Mouse (Mus musculus) spleen, adult 12 weeks (tissue): ENCODE measurements around the gene Naaladl2.
"Not testable (repeated sequence)": the region's sequence is repeated elsewhere in the genome, so short reads cannot be mapped to it uniquely, and the experiment has no call there.

Experiments used
- DNase-seq: peaks from one replicate; pipeline ENCODE4 v3.0.0; 2022; ENCODE audit warnings: low spot score

Naaladl2 gene

DNA sequence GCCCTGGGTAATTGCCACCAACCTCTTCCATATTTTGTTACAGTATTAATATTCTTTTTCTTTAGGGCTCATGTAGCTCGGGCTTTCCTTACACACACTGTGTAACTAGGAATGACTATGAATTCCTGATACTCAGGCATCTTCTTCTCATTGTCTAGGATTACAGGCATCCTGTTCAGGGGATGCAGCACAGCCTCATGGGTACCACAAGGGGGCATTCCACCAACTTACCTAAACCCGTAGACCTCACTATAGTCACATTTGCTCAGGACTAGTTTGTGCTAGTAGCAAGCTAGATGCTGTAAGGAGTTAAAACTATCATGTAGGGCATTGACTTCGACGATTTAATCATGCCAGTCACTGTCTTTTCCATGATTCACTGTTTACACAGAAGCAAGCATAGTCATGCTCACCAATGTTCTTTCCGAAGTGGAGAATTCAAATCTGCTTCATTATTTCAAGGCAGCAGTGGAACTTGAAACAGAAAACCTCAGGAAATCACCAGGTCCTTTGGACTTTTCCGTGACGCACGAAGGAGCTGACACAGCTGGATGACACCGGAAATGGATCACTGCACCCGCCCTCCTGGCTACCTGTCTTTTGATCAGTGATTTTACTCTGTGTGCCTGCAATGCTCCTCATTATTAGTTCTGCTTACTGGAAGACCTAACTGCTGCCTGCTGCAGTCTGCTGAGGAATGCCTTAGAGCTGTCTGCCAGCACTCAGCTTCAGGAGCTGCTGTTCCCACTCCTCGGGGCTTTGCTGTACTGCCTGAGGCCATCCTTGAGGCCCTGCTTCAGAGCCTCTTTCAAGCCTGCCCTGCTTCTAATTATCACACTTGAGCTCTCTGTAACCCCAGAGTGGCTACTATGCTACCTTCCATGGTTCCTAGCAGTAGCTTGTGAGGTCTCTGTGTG lies 822.3 kb downstream of the Naaladl2 start:
- no peak for DNase-seq

DNA sequence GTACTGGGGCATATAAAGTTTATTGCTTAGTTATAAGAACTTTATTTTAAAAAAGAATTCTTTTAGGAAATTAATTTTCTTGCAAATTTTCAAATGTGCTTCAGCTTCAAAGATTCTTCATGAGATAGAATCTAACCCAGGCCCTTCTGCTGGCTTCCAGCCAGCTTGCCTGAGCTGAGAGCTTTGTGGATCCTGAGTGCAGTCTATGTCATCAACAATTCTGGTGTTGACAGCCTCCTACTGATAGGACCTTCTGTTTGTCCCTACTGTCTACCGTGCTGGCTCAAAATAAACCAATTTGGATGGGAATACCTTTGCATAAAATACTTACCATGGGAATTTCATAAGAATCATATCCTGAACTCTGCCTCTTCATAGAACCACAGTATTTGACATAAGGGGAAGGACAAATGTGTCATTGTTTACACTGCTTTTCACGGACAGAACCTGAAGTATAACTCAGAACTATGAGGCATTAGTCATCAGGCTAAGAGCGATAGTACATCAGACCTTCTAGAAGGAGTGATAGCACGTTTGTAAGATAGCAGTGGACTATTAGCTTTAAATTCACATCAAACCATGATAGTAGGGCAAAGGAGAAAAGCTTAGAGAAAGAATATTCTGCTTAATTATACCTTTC lies 829.3 kb downstream of the Naaladl2 start:
- no peak for DNase-seq

DNA sequence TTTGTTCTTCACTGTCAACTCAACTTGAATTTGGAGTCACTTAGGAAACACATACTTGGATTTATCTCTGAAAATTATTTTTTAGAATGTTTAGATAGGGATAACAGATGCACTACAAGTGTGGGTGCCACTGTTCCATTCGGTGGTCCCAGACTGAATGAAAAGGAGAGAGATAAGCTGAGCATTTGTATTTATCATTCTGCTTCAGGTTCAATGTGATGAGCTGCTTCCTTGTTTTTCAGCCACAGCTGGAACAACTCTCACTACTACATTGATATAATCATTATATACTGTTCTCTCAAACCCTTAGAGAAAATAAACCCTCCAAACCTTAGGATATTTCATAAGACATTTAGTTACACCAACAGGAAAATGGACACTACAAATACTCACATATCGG lies 918.6 kb downstream of the Naaladl2 start:
- no peak for DNase-seq

DNA sequence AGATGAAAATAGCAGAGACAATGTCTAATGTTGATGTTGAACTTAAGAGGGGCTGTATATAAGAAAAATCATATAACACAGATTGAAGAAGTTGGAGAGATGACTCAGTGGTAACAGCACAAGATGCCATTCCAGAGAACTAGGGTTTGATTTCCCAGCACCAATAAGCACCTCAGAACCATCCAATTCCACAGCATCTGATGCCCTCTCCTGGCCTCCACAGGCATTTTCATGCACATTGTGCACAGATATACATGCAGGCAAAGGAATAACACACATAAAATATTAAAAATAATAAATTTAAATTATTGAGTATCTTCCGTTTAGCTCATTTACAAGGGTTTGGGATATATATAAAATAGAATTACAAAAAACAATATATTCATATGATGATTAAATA lies 926.6 kb downstream of the Naaladl2 start:
- DNase-seq: no peak

DNA sequence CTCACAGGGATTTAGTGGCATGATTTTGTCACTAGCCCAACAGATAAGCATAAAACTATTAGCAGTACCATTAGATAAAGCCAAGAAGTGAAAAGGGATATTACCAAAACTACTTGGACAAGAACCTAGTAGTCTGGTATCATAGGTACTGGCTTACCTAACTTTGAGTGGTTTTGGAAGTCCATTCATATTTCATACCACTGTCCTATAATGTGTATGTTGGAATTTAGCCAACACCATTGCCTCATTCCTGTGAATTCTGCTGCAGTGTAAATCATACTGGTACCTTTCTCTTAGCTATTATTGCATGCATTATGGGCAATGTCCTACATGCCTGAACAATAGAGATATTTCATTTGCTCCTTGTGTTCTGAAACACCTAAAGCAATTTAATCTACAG lies 977.5 kb downstream of the Naaladl2 start:
- no peak for DNase-seq

DNA sequence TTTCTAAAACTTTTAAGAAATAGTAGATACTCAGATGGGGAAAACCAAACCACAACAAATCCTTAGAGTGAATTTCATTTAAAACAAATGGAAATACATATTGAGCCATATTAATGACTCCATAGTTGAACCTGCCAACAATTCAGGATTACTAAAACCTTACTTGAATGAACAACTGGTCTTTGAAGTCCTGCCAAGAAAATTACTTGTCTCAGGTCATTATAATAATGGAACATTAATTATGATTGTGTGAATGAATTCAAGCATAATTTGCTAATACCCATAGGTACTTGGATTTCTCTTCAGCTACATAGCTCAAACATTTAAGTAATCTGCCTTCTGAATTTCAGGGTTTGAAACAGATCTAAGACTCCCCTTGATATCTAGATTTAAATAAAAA lies 980.1 kb downstream of the Naaladl2 start:
- no peak for DNase-seq

DNA sequence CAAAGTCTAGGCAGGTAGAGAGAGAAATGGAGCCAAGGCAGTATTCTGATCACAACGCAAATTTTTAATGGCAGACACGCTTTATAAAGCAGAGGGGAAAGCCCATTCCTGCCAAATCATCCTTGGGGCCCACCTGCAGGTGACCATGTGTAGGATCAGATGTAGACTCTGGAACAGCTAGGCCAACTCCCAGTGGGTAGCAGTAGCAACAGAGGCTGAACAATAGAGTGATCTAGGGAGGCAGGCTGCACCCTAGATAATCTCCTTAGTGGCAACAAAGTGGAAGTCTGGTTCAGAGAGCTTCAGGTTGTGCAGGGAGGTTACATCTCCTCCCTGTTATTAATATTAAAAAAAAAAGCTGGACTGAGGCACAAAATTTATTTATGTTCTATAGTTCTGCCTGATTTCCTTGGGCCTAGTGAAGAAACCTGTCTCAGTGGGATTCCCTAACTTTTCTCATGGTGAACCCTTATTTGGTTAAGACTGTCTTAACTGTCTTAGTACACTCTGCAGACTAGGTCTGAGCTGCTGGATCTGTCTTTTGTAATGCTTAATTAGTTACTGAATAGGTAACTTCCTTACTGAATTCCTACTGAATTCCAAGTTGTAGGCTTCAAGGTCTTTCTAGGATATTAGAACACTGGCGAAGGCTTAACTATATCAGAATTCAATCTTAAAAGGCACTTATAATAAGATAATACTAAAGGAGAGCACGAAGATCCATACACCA lies 992.8 kb downstream of the Naaladl2 start:
- not testable (repeated sequence) for DNase-seq

DNA sequence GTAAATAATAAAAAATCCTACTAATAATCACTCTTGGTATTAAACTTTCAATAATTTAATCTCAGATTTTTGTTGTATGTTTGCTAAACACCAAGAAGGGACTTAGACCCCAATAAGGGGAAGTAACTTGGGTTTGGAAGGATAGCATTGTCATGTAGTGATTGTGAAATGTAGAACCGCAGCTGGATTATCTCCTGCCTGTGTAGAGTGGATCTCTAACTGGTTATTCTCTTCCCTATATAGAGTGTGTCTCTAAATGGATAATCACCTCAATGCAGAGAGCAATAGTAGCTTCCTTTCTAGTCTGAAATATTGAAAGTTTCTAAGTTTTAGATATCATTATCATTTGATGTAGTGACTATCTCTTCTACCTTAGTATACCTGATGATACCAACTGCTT lies 1001.3 kb downstream of the Naaladl2 start:
- no peak for DNase-seq

DNA sequence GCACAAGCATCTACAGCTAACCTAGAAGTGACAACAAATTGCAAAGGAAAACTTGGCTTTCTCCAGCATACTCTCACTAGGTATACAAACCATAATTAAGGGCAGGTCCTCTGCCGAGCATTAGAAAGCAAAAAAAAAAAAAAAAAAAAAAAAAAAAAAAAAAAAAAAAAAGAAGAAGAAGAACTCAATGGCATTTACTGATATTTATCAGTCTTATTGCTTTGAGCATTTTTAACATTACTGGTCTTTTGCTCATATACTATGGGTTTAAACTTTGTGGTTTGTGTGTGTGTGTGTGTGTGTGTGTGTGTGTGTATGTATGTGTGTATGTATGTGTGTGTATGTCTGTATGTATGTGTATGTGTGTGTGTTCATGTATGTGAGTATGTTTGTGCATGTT lies 1006.1 kb downstream of the Naaladl2 start:
- no peak for DNase-seq

DNA sequence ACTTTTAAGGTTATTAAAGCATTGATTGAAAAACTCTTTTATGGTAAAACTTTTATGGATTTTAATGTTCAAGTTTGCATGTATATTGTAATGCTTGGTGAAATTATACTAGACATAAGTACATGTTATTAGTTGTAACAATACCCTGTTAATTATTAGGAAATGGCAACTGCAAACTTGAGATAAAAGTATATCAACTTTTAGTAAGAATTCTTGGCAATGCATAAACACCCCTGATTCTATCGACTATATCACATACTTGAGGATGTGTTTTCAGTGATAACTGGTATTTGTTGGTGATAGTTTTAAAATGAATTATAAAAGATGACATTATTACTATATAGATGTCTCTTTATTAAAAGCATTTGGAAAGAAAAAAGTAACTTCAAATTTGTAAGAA lies 1017.9 kb downstream of the Naaladl2 start:
- DNase-seq: no peak

DNA sequence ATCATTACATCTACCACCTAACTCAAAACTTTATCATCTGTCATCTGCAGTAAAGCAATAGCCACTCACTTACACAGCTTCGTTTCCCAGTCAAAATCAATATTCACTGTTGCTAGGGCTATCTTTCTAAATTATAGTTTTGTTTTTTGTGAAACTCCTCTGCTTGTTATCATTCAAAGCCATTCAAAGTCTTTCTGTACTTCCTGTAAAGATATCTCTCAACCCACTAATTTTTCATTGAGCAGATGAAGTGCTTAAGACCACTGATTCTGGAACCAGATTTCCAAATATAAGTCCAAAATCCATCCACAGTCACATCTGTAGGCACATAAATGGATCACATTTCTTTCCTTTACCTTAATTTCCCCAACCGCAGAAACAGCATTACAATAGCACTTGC lies 1020.0 kb downstream of the Naaladl2 start:
- no peak for DNase-seq

DNA sequence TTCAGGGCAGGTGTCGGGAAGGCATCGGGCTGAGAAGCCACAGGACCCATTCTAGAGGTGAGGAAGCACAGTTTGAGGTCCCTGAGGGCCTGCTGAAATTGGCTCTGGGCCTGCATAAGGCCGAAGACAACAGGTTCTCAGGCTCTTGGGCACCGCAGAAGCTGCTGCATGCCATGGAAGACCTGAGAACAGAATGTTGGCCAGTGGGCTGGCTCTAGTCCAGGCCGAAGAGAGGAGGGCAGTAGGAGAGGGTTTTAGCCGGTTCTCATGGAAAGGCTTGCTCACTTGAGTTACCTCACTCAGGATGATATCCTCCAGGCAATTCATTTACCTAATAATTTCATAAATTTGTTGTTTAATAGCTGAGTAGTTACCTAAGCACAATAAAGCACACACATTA lies 1025.9 kb downstream of the Naaladl2 start:
- DNase-seq: no peak

DNA sequence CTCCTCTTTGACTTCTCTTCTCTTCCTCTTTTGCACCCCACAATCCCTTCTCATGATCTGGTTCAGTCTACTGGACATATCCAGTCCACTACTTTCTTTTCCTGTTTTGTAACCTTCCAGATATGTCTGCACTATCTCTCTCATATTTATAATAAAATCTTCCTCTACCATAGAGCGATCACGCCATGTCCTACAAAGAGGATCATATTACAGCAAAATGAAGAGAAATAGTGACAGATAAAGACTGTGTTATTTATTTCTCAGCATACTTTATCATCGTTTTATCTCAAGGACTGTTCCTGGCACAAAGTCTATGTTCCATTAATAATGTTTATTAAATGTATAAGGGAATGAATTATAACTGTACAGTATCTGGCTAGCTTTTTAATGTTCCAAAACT lies 1029.2 kb downstream of the Naaladl2 start:
- DNase-seq: no peak

DNA sequence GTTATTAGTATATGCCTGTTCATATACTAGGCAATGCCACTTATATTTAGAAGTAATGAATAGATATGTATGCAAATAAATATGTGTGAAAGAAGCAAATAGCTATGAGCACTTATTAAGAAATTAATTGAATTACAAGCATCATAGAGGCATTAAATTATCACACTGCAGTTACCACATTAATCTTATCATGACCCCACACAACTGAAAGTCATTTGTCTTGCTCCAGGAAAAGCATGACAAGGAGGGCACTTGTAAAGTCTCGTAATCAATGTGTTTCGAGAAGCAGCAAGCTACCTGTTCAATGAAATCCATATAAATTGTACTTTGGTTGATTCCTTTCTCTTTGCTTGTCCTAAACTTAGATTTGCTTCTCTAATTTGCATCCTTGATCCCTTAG lies 1030.7 kb downstream of the Naaladl2 start:
- DNase-seq: no peak

DNA sequence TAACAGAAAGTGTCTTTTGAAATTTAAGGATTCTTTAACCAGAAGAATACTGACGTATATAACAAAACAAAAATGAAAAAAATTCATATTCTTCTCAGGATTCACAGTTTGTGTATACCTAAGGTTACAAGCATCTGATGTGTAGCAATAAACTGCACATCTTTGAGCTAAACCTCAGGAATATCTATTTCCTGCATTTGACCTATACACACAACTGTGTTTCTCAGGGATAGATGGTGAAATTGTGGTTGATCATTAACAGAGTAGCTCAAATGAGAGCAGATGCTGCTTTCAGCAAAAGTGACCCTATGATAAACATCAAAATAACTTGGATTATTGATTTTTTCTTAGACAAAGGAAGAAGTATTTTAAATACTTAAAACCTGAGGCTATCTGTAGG lies 1037.7 kb downstream of the Naaladl2 start:
- DNase-seq: no peak

DNA sequence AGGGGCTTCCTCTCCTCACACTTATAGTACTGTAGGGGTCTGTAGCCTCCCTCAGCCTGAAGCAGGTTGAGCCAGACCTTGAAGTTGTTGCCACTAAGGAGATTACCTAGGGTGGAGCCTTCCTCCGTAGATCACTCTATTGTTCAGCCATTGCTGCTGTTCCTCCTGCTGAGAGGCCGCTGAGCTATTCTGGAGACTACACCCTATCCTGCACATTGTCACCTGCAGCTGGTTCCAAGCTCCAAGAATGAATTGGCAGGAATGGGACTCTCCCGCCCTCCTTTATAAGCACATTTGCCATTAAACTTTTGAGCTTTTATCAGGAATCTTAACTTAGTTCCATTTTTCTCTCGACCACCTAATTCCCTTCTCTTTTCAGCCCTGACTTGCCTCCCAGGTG lies 1064.3 kb downstream of the Naaladl2 start:
- DNase-seq: no peak

DNA sequence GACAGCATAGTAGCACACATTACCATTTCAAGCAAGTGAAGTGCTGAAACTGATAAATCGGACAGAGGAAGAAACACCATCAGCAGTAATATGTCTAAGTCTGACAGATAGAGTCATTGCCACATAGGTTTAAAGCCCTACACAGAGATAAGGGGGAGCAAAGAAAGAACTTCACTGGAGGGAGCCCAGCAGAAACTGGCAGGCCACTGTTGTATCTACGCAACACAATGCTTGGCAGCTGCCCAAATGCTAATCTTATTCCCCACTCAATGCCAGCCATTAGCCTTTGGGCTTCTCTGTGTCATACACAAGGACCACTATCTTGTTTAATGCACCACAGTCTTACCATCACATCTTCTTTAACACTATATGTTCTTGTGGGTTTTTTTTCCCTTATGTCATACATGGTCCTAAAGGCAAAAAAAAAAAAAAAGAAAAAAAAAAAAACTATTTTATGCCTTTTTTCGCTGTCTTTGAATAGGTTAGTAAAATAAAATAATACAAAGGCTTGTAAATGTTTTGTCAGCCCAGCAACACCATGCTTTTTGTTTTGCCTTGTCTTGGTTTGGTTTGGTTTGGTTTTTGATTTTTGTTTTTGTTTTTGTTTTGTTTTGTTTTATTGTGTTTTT lies 1072.8 kb downstream of the Naaladl2 start:
- DNase-seq: no peak

DNA sequence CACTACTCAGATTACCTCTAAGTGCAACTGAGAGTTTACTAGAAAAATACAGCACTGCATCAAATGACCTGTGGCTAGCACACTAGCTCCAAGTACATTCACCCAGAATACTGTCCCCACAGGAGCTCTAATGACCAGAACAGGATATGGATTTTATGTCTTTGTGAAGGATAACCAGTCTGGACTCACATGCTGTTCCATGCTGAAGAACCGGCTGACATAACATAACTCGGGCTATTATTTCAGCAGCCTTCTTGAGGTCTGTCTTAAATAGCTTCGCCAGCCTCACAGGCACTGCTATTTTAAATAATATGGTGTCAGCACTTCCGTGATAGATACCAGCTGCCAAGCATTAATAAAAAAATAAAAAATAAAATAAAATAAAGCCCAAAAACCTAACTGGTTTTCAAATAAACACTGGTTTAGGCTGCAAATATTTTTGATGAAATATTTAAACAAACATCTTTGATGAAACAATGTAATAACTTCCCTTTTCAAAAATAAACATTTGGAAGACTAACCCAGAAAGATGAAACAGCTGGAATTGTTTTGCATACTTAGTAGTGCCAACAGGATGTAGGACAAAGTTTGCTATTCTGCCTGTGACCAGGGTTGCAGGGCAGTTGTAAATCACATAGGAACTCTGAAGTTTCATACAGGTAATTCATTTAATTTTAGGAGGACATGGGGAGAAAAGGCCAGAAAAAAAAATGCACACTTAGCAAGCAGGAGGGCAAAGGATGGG lies 1073.5 kb downstream of the Naaladl2 start:
- no peak for DNase-seq

DNA sequence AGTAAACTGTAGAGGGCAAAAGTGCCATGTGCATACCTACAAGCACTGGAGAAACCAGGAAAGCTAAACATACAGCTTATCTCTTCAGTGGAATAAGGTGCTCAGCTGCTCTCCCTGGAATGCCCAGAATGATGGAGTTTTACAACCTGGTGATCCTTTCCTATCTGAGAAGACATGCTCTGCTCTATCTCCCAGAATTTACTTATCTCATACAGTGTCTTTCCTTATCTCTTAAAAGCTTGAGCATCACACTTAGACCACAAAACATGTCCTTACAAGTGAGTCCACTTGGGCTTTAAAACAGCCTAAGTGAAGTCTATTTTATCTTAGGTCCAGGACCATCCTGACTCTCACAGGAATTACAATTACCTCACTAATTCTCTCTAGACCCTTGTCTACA lies 1095.8 kb downstream of the Naaladl2 start:
- DNase-seq: no peak

DNA sequence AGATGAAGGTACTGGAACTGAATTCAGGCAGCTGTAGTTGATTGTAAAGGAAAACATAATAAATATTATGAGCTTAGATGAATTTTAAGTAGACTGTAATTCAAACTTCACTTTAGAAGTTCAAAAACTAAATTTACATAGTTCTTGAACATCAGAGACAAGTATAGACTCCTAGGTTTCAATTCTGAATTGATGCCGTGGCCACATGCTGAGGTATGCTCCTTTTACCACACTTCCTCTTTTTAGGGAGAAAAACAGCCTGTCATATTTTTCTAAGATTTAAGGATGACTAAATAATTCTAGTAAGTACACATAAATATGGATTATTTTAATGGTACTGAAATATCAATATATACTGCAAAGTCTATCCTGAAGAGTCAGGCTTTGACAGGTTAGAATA lies 1142.3 kb downstream of the Naaladl2 start:
- DNase-seq: no peak

DNA sequence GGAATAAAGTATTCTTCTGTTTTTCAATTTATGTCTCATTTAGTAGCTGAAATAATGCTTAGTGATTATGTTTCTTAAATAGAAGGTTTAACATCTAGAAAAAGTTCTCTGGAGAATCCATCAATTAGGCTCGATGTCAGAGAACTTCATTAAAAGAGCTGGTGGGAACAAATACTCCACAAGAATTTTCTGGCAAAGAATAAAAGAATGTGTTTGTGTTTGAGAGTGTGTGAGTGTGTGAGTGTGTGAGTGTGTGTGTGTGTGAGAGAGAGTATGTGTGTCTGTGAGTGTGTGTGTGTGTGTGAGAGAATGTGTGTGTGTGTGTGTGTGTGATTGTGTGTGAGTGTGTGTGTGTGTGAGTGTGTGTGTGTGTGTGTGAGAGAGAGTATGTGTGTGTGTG lies 1170.3 kb downstream of the Naaladl2 start:
- DNase-seq: no peak
